Mouse (Mus musculus) heart, postnatal 0 days (tissue): ENCODE results near the gene Plxna2. TPM values are rescaled to one million over a fixed set of nuclear protein-coding genes. Genes with fewer than 3 reads are reported as not detected.
A peak's percentile ranks its signal among the peaks of the same experiment; 100 is the strongest.

Experiments
- ATAC-seq: fragments of 200-750 bp; cut with Nextera tagmentation; 2 replicates; pipeline ENCODE4 v1.8.0; 2017; ENCODE audit warnings: low read depth, moderate number of reproducible peaks, moderate library complexity; ENCODE audit not compliant: insufficient read depth
- DNase-seq: peaks from one replicate; pipeline ENCODE4 v3.0.0-alpha.2; 2016; ENCODE audit warnings: low spot score
- H3K27ac ChIP-seq: fragments of 300-500 bp; sonication (generic); 2 replicates; pipeline ENCODE4 v1.5.1; 2014; ENCODE audit warnings: low read depth, mild to moderate bottlenecking
- H3K27me3 ChIP-seq: fragments of 300-500 bp; sonication (generic); 2 replicates; pipeline ENCODE4 v1.6.1; 2014; ENCODE audit warnings: low read length, mixed read lengths; ENCODE audit not compliant: control insufficient read depth, insufficient read depth
- H3K36me3 ChIP-seq: fragments of 300-500 bp; sonication (generic); replicated peaks from 2 replicates; pipeline ENCODE4 v1.6.1; 2014; ENCODE audit warnings: low read length, mixed read lengths; ENCODE audit not compliant: control insufficient read depth, insufficient read depth
- H3K4me1 ChIP-seq: fragments of 300-500 bp; sonication (generic); 2 replicates; pipeline ENCODE4 v1.6.1; 2014; ENCODE audit warnings: antibody characterized with exemption; ENCODE audit not compliant: control insufficient read depth, insufficient read depth
- H3K4me2 ChIP-seq: fragments of 300-500 bp; sonication (generic); 2 replicates; pipeline ENCODE4 v1.6.1; 2014; ENCODE audit warnings: low read depth, mild to moderate bottlenecking, low read length, moderate library complexity
- H3K4me3 ChIP-seq: fragments of 300-500 bp; sonication (generic); 2 replicates; pipeline ENCODE4 v1.5.1; 2014; ENCODE audit warnings: low read depth, low read length
- H3K9ac ChIP-seq: fragments of 300-500 bp; sonication (generic); replicated peaks from 2 replicates; pipeline ENCODE4 v1.6.1; 2014; ENCODE audit warnings: low read depth, low read length, mixed read lengths
- H3K9me3 ChIP-seq: fragments of 300-500 bp; sonication (generic); replicated peaks from 2 replicates; pipeline ENCODE4 v1.6.1; 2016; ENCODE audit warnings: low read length; ENCODE audit not compliant: control insufficient read depth
- CTCF ChIP-seq: IDR thresholded peaks from 2 replicates; pipeline ENCODE4 v1.5.1; 2016; ENCODE audit warnings: antibody characterized with exemption, control low read depth, low read depth
- EP300 ChIP-seq: IDR thresholded peaks from 2 replicates; pipeline ENCODE4 v1.6.1; 2016; ENCODE audit warnings: antibody characterized with exemption, low read depth
- WGBS: fragments of 180-500 bp; shearing (Covaris S2); extraction: QIAGEN DNeasy Blood & Tissue Kit; methylation state at CpG from one replicate; pipeline ENCODE4 v1.1.7; 2014; 5-methylcytosine and 5-hydroxymethylcytosine counted together
- polyA plus RNA-seq: library from polyadenylated mRNA; unstranded; fragments of >200 nt; fragmentation: Nextera tagmentation; extraction: Ambion mirVana; gene quantifications from 2 replicates; pipeline ENCODE4 v1.2.1, GENCODE M21; 2015
- total RNA-seq: library from RNA; depleted of rRNA; stranded (reverse); fragments of >200 nt; gene quantifications from 2 replicates; pipeline ENCODE4 v1.2.3, GENCODE M21; 2014; ENCODE audit warnings: low replicate concordance

Gene Plxna2
- total and polyA plus RNA-seq, 2 experiments from 2014 or later: 4.0 to 14.4 TPM

GRCm38 (mm10) chr1:194747258-194747657 is 129.2 kb downstream of the Plxna2 start:
- ATAC-seq (no peak), DNase-seq (no peak)
- Histone ChIP-seq H3K9me3 (no peaks in the 10 kb centered on the region), H3K4me3 (no peak overlapping the region), H3K36me3 (peaks cover 24% of the 10 kb centered on the region), H3K27ac (no peak overlapping the region), H3K4me2 (no peak overlapping the region), H3K9ac (no peak overlapping the region), H3K27me3 (no peaks in the 10 kb centered on the region), H3K4me1 (peaks cover 20% of the 10 kb centered on the region)
- TF ChIP-seq EP300 (no peak), CTCF (no peak)

GRCm38 (mm10) chr1:194753168-194753567 is 135.2 kb downstream of the Plxna2 start:
- H3K9me3 ChIP-seq: no peaks in the 10 kb centered on the region
- peaks cover 61% of the 10 kb centered on the region for H3K36me3 ChIP-seq
- 54% methylated on average over 2 of the region's 2 CpGs for WGBS
- no peak for ATAC-seq
- no peak overlapping the region for H3K4me2 ChIP-seq
- H3K27me3 ChIP-seq: no peaks in the 10 kb centered on the region
- H3K9ac ChIP-seq: no peak overlapping the region
- TF ChIP-seq EP300 (no peak), CTCF (peak; percentile 62)
- no peak for DNase-seq
- H3K4me1 ChIP-seq: no peaks in the 10 kb centered on the region
- H3K4me3 ChIP-seq: no peak overlapping the region
- H3K27ac ChIP-seq: no peak overlapping the region

- ATAC-seq (no peak), DNase-seq (no peak)
- Histone ChIP-seq H3K4me2 (no peak overlapping the region), H3K27ac (no peak overlapping the region), H3K36me3 (peaks cover 63% of the 10 kb centered on the region), H3K9ac (no peak overlapping the region), H3K4me3 (no peak overlapping the region), H3K4me1 (no peaks in the 10 kb centered on the region), H3K9me3 (no peaks in the 10 kb centered on the region), H3K27me3 (no peaks in the 10 kb centered on the region)
- no peak for TF ChIP-seq EP300
- no peak for TF ChIP-seq CTCF
These were observed 138.0 kb downstream of the Plxna2 start for GRCm38 (mm10) chr1:194756001-194756400.

DNA sequence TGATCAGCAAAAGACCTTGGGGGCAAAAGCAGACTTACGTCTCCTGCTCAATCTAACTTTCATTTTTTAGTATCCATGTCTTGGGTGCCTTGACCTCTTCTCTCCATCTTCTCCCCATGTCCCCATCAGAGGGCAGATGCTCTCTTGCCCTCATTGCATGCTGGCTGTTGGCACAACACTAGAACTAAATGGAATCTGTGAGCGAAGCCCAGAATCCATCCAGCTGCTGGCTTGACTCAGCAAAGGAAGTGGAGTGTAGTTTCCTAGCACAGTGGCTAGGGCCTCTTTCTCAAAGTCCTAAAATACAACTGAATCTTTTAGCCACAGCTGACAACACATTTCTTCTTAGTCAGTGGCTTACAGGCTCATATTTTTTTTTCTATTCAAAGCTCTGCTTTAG is 138.4 kb downstream of the Plxna2 start:
- H3K36me3 ChIP-seq: peaks cover 60% of the 10 kb centered on the region
- no peak overlapping the region for H3K27ac ChIP-seq
- ATAC-seq: no peak
- no peak overlapping the region for H3K4me2 ChIP-seq
- H3K9ac ChIP-seq: no peak overlapping the region
- H3K27me3 ChIP-seq: no peaks in the 10 kb centered on the region
- H3K4me1 ChIP-seq: no peaks in the 10 kb centered on the region
- H3K9me3 ChIP-seq: no peaks in the 10 kb centered on the region
- 90% methylated on average over 2 of the region's 2 CpGs for WGBS
- no peak overlapping the region for H3K4me3 ChIP-seq
- TF ChIP-seq EP300 (no peak), CTCF (no peak)
- DNase-seq: no peak

- H3K9me3 ChIP-seq: no peaks in the 10 kb centered on the region
- ATAC-seq: no peak
- no peak overlapping the region for H3K4me3 ChIP-seq
- H3K36me3 ChIP-seq: peaks cover 55% of the 10 kb centered on the region
- H3K27ac ChIP-seq: no peak overlapping the region
- H3K4me1 ChIP-seq: no peaks in the 10 kb centered on the region
- H3K27me3 ChIP-seq: no peaks in the 10 kb centered on the region
- DNase-seq: no peak
- H3K4me2 ChIP-seq: no peak overlapping the region
- no peak overlapping the region for H3K9ac ChIP-seq
- 92% methylated on average over 3 of the region's 3 CpGs for WGBS
- TF ChIP-seq EP300: no peak
- TF ChIP-seq CTCF: no peak
These were observed 138.8 kb downstream of the Plxna2 start for GRCm38 (mm10) chr1:194756863-194757262.

DNA sequence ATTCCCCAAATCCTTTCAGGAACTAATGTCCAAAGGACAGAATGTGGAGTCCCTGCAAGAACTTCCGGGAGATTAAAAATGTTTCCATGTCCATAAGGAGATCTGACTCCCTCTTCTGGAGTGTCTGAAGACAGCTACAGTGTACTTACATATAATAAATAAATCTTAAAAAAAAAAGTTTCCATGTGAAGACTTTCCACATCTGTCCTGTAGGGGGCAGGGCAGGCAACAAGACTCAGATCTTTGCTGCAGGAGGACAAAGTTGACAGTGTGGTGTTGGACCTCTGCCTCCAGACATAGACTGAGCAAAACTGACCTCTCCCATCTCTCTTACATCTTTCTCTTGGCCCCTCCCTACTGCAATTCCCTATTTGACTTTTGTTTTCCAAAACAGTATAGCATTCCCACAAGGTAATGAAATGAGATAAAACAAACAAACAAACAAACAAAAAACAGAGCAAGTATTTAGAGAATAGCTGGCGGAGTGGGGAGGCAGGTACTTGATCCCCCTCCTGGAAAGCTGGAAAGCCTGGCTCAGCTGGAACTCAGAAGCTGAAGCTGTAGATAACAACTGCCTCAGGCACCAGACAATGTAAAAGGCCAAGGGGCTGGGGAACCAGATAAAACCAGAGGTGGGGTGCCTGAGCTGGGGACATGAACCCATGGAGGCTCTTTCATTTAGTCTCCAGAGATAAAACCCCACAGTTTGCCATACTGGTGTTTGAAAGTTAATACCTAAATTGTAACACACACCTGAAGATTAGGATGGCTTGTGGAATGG is 143.6 kb downstream of the Plxna2 start:
- Histone ChIP-seq H3K27me3 (no peaks in the 10 kb centered on the region), H3K4me2 (no peak overlapping the region), H3K9ac (no peak overlapping the region), H3K4me1 (no peaks in the 10 kb centered on the region), H3K36me3 (peaks cover 37% of the 10 kb centered on the region), H3K9me3 (no peaks in the 10 kb centered on the region), H3K4me3 (no peak overlapping the region), H3K27ac (no peak overlapping the region)
- ATAC-seq (no peak), DNase-seq (peak; percentile 42)
- WGBS: 69% methylated on average over 2 of the region's 2 CpGs
- TF ChIP-seq EP300 (no peak), CTCF (peak; percentile 61)
